Mouse (Mus musculus) erythroid progenitor cell, adult 5-6 weeks (primary cell): Measurements from ENCODE around the gene Olfr618. TPM values are rescaled to one million over a fixed set of nuclear protein-coding genes. Genes with fewer than 3 reads are reported as not detected.
"Not testable (repeated sequence)": the region's sequence is repeated elsewhere in the genome, so short reads cannot be mapped to it uniquely, and the experiment has no call there.

Experiments used
- ATAC-seq: replicated peaks from 2 replicates; pipeline ENCODE4 v1.8.0; 2016; ENCODE audit warnings: moderate number of reproducible peaks, mild to moderate bottlenecking, moderate TSS enrichment, inconsistent platforms; ENCODE audit not compliant: poor library complexity, low FRiP score, severe bottlenecking
- total RNA-seq, 2 experiments: library from RNA; stranded (forward) in 1 of 2; stranded (reverse) in 1 of 2; fragments of 150-400 nt in 1 of 2; fragments of 186-747, 209-891 nt in 1 of 2; gene quantifications; 2 replicates each; pipeline versions ENCODE4 v1.2.3 to v1.2.4; 2015 to 2017; ENCODE audit warnings: low replicate concordance in 2 of 2

Olfr618 gene
- total RNA-seq (2015; ENCODE audit: low replicate concordance) (not detected in 2 replicates), total RNA-seq (2017; ENCODE audit: low replicate concordance) (not detected in 2 replicates)

- no peak for ATAC-seq
Observed at GRCm38 (mm10) chr7:103589803-103590202, at the start of gene Olfr618. TSS of gene Olfr618 (plus strand) at chr7:103590103.

- not testable (repeated sequence) for ATAC-seq
Observed at GRCm38 (mm10) chr7:103542617-103543016, 47.3 kb upstream of the Olfr618 start, which contains the start of gene Olfr612. TSS of gene Olfr612 (minus strand) at chr7:103542717.

GRCm38 (mm10) chr7:103547774-103548173 is 42.1 kb upstream of the Olfr618 start, which contains the start of gene Olfr613:
TSS of gene Olfr613 (plus strand) at chr7:103548074.
- no peak for ATAC-seq

GRCm38 (mm10) chr7:103555779-103556178 is 34.1 kb upstream of the Olfr618 start, which contains the start of gene Olfr615:
TSS of gene Olfr615 (plus strand) at chr7:103556079.
- ATAC-seq: no peak

- no peak for ATAC-seq
Observed at GRCm38 (mm10) chr7:103569043-103569442, 20.9 kb upstream of the Olfr618 start, which contains the start of gene Olfr616. TSS of gene Olfr616 (minus strand) at chr7:103569143.

GRCm38 (mm10) chr7:103572761-103573160 is 17.1 kb upstream of the Olfr618 start, which contains the start of gene Olfr617:
TSS of gene Olfr617 (plus strand) at chr7:103573061.
- ATAC-seq: no peak

GRCm38 (mm10) chr7:103600275-103600674 is 10.4 kb downstream of the Olfr618 start, which contains the start of gene Olfr619:
TSS of gene Olfr619 (plus strand) at chr7:103600575.
- ATAC-seq: no peak

GRCm38 (mm10) chr7:103607425-103607824 is 17.5 kb downstream of the Olfr618 start:
- no peak for ATAC-seq

- no peak for ATAC-seq
Observed at GRCm38 (mm10) chr7:103612434-103612833, 22.5 kb downstream of the Olfr618 start, which contains the start of gene Olfr620. TSS of gene Olfr620 (minus strand) at chr7:103612534.

- no peak for ATAC-seq
Observed at GRCm38 (mm10) chr7:103636795-103637194, 46.9 kb downstream of the Olfr618 start.

GRCm38 (mm10) chr7:103642602-103643001 is 52.7 kb downstream of the Olfr618 start, which contains the start of gene Olfr622:
TSS of gene Olfr622 (minus strand) at chr7:103642702.
- no peak for ATAC-seq

GRCm38 (mm10) chr7:103644070-103644469 is 54.2 kb downstream of the Olfr618 start:
- no peak for ATAC-seq

Other genes starting within 250 kb of the Olfr618 start
Only the 30 nearest of the 31 such genes appear.
- not detected in 2 replicates for gene Olfr601, start 227.4 kb upstream of the Olfr618 start, total RNA-seq (2015; ENCODE audit: low replicate concordance)
- not detected in 2 replicates for gene Olfr601, start 227.4 kb upstream of the Olfr618 start, total RNA-seq (2017; ENCODE audit: low replicate concordance)
- not detected in 2 replicates for gene Olfr603, start 203.9 kb upstream of the Olfr618 start, total RNA-seq (2015; ENCODE audit: low replicate concordance)
- not detected in 2 replicates for gene Olfr603, start 203.9 kb upstream of the Olfr618 start, total RNA-seq (2017; ENCODE audit: low replicate concordance)
- not detected in 2 replicates for gene Usp17lc, start 175.0 kb upstream of the Olfr618 start, total RNA-seq (2015; ENCODE audit: low replicate concordance)
- gene Usp17lc, start 175.0 kb upstream of the Olfr618 start, total RNA-seq (2017; ENCODE audit: low replicate concordance): not detected in 2 replicates
- not detected in 2 replicates for gene Olfr605, start 144.7 kb upstream of the Olfr618 start, total RNA-seq (2015; ENCODE audit: low replicate concordance)
- not detected in 2 replicates for gene Olfr605, start 144.7 kb upstream of the Olfr618 start, total RNA-seq (2017; ENCODE audit: low replicate concordance)
- gene Olfr606, start 141.1 kb upstream of the Olfr618 start, total RNA-seq (2015; ENCODE audit: low replicate concordance): not detected in 2 replicates
- gene Olfr606, start 141.1 kb upstream of the Olfr618 start, total RNA-seq (2017; ENCODE audit: low replicate concordance): not detected in 2 replicates
- gene Olfr607, start 126.0 kb upstream of the Olfr618 start, total RNA-seq (2015; ENCODE audit: low replicate concordance): not detected in 2 replicates
- not detected in 2 replicates for gene Olfr607, start 126.0 kb upstream of the Olfr618 start, total RNA-seq (2017; ENCODE audit: low replicate concordance)
- not detected in 2 replicates for gene Olfr608, start 120.2 kb upstream of the Olfr618 start, total RNA-seq (2015; ENCODE audit: low replicate concordance)
- not detected in 2 replicates for gene Olfr608, start 120.2 kb upstream of the Olfr618 start, total RNA-seq (2017; ENCODE audit: low replicate concordance)
- not detected in 2 replicates for gene Olfr609, start 92.0 kb upstream of the Olfr618 start, total RNA-seq (2015; ENCODE audit: low replicate concordance)
- gene Olfr609, start 92.0 kb upstream of the Olfr618 start, total RNA-seq (2017; ENCODE audit: low replicate concordance): not detected in 2 replicates
- gene Olfr610, start 78.0 kb upstream of the Olfr618 start, total RNA-seq (2015; ENCODE audit: low replicate concordance): not detected in 2 replicates
- gene Olfr610, start 78.0 kb upstream of the Olfr618 start, total RNA-seq (2017; ENCODE audit: low replicate concordance): not detected in 2 replicates
- not detected in 2 replicates for gene Olfr611, start 69.3 kb upstream of the Olfr618 start, total RNA-seq (2015; ENCODE audit: low replicate concordance)
- gene Olfr611, start 69.3 kb upstream of the Olfr618 start, total RNA-seq (2017; ENCODE audit: low replicate concordance): not detected in 2 replicates
- gene Olfr612, start 47.4 kb upstream of the Olfr618 start, total RNA-seq (2015; ENCODE audit: low replicate concordance): not detected in 2 replicates
- not detected in 2 replicates for gene Olfr612, start 47.4 kb upstream of the Olfr618 start, total RNA-seq (2017; ENCODE audit: low replicate concordance)
- gene Olfr613, start 42.0 kb upstream of the Olfr618 start, total RNA-seq (2015; ENCODE audit: low replicate concordance): not detected in 2 replicates
- not detected in 2 replicates for gene Olfr613, start 42.0 kb upstream of the Olfr618 start, total RNA-seq (2017; ENCODE audit: low replicate concordance)
- not detected in 2 replicates for gene Olfr615, start 34.0 kb upstream of the Olfr618 start, total RNA-seq (2015; ENCODE audit: low replicate concordance)
- not detected in 2 replicates for gene Olfr615, start 34.0 kb upstream of the Olfr618 start, total RNA-seq (2017; ENCODE audit: low replicate concordance)
- gene Olfr616, start 21.0 kb upstream of the Olfr618 start, total RNA-seq (2015; ENCODE audit: low replicate concordance): not detected in 2 replicates
- gene Olfr616, start 21.0 kb upstream of the Olfr618 start, total RNA-seq (2017; ENCODE audit: low replicate concordance): not detected in 2 replicates
- not detected in 2 replicates for gene Olfr617, start 17.0 kb upstream of the Olfr618 start, total RNA-seq (2015; ENCODE audit: low replicate concordance)
- gene Olfr617, start 17.0 kb upstream of the Olfr618 start, total RNA-seq (2017; ENCODE audit: low replicate concordance): not detected in 2 replicates
- not detected in 2 replicates for gene Olfr619, start 10.5 kb downstream of the Olfr618 start, total RNA-seq (2015; ENCODE audit: low replicate concordance)
- not detected in 2 replicates for gene Olfr619, start 10.5 kb downstream of the Olfr618 start, total RNA-seq (2017; ENCODE audit: low replicate concordance)
- gene Olfr620, start 22.4 kb downstream of the Olfr618 start, total RNA-seq (2015; ENCODE audit: low replicate concordance): not detected in 2 replicates
- gene Olfr620, start 22.4 kb downstream of the Olfr618 start, total RNA-seq (2017; ENCODE audit: low replicate concordance): not detected in 2 replicates
- not detected in 2 replicates for gene Olfr622, start 52.6 kb downstream of the Olfr618 start, total RNA-seq (2015; ENCODE audit: low replicate concordance)
- not detected in 2 replicates for gene Olfr622, start 52.6 kb downstream of the Olfr618 start, total RNA-seq (2017; ENCODE audit: low replicate concordance)
- gene Olfr623, start 73.6 kb downstream of the Olfr618 start, total RNA-seq (2015; ENCODE audit: low replicate concordance): not detected in 2 replicates
- not detected in 2 replicates for gene Olfr623, start 73.6 kb downstream of the Olfr618 start, total RNA-seq (2017; ENCODE audit: low replicate concordance)
- not detected in 2 replicates for gene Olfr624, start 81.1 kb downstream of the Olfr618 start, total RNA-seq (2015; ENCODE audit: low replicate concordance)
- under 0.01 and 0.13 TPM in 2 replicates for gene Olfr624, start 81.1 kb downstream of the Olfr618 start, total RNA-seq (2017; ENCODE audit: low replicate concordance)
- gene Olfr625-ps1, start 92.6 kb downstream of the Olfr618 start, total RNA-seq (2015; ENCODE audit: low replicate concordance): not detected in 2 replicates
- gene Olfr625-ps1, start 92.6 kb downstream of the Olfr618 start, total RNA-seq (2017; ENCODE audit: low replicate concordance): not detected in 2 replicates
- gene Olfr243, start 124.6 kb downstream of the Olfr618 start, total RNA-seq (2015; ENCODE audit: low replicate concordance): not detected in 2 replicates
- not detected in 2 replicates for gene Olfr243, start 124.6 kb downstream of the Olfr618 start, total RNA-seq (2017; ENCODE audit: low replicate concordance)
- gene Olfr628, start 140.3 kb downstream of the Olfr618 start, total RNA-seq (2015; ENCODE audit: low replicate concordance): not detected in 2 replicates
- not detected in 2 replicates for gene Olfr628, start 140.3 kb downstream of the Olfr618 start, total RNA-seq (2017; ENCODE audit: low replicate concordance)
- gene Olfr629, start 154.8 kb downstream of the Olfr618 start, total RNA-seq (2015; ENCODE audit: low replicate concordance): not detected in 2 replicates
- not detected in 2 replicates for gene Olfr629, start 154.8 kb downstream of the Olfr618 start, total RNA-seq (2017; ENCODE audit: low replicate concordance)
- not detected in 2 replicates for gene Olfr630, start 167.2 kb downstream of the Olfr618 start, total RNA-seq (2015; ENCODE audit: low replicate concordance)
- not detected in 2 replicates for gene Olfr630, start 167.2 kb downstream of the Olfr618 start, total RNA-seq (2017; ENCODE audit: low replicate concordance)
- 0.84 and 2.5 TPM in 2 replicates for gene Olfr69, start 181.5 kb downstream of the Olfr618 start, total RNA-seq (2015; ENCODE audit: low replicate concordance)
- 1.7 TPM in 1 of 2 replicates, not detected in the other for gene Olfr69, start 181.5 kb downstream of the Olfr618 start, total RNA-seq (2017; ENCODE audit: low replicate concordance)
- 2.9 TPM in 1 of 2 replicates, not detected in the other for gene Olfr68, start 189.6 kb downstream of the Olfr618 start, total RNA-seq (2015; ENCODE audit: low replicate concordance)
- 0.83 and 2.8 TPM in 2 replicates for gene Olfr68, start 189.6 kb downstream of the Olfr618 start, total RNA-seq (2017; ENCODE audit: low replicate concordance)
- gene Olfr67, start 201.7 kb downstream of the Olfr618 start, total RNA-seq (2015; ENCODE audit: low replicate concordance): 0.84 TPM in 1 of 2 replicates, not detected in the other
- gene Olfr67, start 201.7 kb downstream of the Olfr618 start, total RNA-seq (2017; ENCODE audit: low replicate concordance): 1.5 and 3.3 TPM in 2 replicates
- 26,042 and 29,427 TPM in 2 replicates for gene Hbb-bt, start 223.9 kb downstream of the Olfr618 start, total RNA-seq (2015; ENCODE audit: low replicate concordance)
- 7,139 and 8,294 TPM in 2 replicates for gene Hbb-bt, start 223.9 kb downstream of the Olfr618 start, total RNA-seq (2017; ENCODE audit: low replicate concordance)
- gene Hbb-bs, start 238.0 kb downstream of the Olfr618 start, total RNA-seq (2015; ENCODE audit: low replicate concordance): 118,402 and 120,100 TPM in 2 replicates
- 41,622 and 62,915 TPM in 2 replicates for gene Hbb-bs, start 238.0 kb downstream of the Olfr618 start, total RNA-seq (2017; ENCODE audit: low replicate concordance)